Mouse (Mus musculus) urinary bladder, postnatal 14 days (tissue): ENCODE measurements around the gene Cyfip2.

ENCODE experiments used
- DNase-seq: peaks from one replicate; pipeline ENCODE4 v3.0.0; 2021; ENCODE audit warnings: low spot score

Gene Cyfip2

DNA sequence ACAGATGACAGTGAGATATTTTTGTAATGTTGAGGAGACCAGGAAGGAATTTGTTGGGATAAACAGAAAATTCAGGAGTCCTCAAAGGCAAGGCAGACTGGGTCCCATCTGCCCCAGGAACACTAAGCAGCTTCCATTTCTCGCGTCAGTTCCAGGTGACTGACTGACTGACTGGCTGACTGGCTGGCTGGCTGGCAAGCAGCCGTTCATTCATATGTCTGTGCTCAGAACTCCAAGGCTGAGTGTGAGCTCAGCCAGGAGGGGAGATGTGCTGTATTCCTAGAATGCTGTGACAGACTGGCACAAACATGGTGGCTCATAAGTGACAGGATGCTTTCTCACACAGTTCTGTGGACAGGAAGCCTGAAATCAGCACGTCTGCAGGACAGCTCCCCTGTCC lies 78.7 kb downstream of the Cyfip2 start:
- DNase-seq = no peak

DNA sequence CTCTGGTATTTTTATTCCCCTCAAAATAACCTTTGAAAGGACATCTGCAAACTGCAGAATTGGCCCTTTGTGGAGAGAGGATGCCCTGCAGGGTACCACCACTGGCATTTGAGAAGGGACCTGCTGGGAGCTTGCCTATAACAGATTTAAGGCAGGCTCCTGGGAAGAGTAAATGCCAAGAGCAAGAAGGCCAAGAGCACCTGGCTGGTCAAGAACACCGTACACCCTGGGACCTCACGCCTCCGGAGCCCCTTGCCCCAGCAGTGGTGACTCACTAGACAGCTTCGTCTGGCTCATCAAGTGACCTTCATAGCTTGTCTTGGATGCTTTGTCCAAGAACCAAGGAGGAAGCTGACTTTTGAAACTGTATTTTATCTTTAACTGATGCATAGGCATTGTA lies 79.9 kb downstream of the Cyfip2 start:
- DNase-seq = no peak

DNA sequence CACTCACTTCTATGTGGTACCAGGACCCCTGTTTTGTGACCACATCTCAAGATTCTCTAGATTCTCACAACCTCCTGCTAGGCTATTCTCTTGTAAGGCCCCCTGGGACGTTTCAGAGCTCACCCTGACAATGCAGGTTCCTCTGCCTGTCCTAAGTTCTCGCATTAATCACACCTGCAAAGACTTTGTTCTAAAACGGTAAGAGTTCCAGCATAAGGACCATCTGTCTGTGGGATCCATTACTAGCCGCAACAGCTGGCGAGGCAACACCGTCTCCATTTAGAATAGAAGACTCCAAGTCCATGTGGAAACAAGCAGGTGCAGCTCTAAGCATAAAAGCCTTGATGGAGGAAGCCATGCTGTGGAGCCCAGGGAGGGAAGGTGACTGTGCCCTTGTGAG lies 82.5 kb downstream of the Cyfip2 start:
- DNase-seq = no peak

DNA sequence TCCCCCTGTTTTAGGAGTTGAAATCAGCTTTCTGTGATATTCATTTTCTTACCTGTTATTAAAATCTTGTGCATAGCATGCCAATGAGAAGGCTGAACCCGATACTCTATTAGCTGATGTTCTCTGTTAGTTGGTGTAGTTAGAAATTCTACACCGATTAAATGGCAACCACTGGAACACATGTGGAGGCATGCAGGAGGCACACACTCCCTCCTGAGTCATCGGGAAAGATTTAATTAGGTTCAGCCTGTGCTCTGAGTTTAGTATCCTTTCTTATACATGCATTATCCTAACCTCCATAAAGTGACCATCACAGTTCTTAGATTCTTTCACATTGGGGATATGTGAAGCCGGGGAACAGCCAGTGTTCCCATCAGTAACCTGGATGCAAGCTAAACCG lies 87.3 kb downstream of the Cyfip2 start:
- no peak for DNase-seq

DNA sequence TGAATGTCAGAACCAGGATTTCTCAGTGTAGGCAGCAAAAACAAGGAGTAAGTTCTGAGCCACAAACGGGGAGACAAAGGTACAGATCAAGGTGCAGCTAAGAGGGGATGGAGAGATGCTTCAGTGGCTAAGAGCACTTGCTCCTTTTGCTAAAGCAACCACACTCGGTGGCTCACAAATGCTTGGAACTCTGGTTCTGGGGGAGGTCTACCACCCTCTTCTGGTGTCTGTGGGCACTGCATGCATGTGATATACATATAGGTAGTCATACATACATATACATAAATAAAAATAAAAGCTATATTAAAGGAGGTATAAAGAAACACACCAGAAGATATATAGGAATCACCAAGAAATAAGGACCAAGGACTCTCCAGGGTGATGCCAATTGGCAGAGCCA lies 89.1 kb downstream of the Cyfip2 start:
- DNase-seq = no peak

DNA sequence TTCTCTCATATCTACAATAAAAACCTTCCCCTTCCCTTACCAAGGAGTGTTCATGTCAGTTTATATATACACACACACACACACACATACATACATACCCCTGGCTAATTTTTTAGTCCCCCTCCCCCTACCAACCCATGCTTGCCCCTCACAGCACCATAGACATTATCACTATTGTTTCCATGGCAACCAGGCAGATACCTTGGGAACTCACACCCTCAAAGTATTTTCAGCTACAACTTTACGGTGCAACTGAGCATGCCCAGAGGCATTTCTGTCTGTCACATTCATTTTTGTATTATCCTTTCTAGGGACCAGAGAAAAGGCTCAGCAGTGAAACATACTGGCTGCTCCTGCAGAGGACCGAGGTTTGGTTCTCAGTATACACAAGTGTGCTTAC lies 92.4 kb downstream of the Cyfip2 start:
- DNase-seq = no peak

DNA sequence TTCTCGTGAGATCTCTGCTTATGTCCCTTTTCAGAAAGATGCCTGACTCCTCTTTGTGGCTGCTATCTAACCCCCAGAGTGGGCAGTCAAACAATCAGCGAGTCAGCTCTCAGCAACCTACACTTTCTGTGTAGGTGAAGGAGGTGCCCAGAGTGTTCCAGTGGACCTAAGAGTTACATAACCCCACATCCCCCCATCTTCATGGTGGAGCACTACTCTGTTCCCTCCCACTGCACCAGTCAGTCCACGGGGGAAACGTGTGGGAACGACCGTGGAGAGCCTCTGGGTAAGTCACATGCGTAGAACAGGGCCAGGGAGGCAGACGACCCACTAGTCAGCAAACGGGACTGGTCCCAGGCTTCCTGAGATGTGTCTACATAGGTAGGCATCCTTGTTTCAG lies 93.3 kb downstream of the Cyfip2 start:
- DNase-seq = no peak

DNA sequence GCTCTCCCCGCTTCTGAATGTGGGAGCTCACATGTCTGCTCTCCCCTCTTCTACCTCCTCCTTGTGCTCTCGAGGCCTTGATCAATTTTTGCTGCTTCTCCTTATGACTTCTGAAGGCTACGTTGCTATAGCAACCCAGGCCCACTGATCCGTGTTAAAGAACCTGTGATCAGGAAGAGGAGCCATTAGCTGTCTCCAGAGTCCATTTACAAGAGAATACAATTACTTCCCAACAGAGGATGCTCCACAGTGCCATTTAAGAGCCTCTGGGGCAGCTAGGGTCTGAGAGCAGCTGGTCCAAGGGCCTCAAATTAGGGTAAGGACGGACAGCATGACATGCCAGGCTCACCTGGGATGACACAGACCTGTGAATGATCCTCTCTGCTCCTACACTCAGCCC lies 94.1 kb downstream of the Cyfip2 start:
- no peak for DNase-seq

DNA sequence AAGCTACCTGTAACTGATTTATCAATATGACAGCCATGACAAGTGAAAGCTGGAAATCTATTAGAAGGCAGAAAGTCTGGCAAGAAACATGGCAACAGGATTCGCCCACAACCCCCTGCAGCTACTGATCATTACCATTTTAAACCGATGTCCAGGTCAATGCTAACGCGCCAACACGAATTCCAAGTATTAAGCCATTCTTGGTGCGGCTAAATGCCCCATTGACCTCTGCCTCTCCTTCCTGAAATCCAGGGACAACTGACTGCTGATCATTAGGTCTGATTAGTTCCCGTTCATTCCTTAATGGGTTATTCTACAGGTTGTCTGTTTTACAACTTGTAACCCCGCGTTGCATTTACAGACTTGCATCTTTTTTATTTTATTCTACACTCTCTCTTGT lies 95.0 kb downstream of the Cyfip2 start:
- no peak for DNase-seq

DNA sequence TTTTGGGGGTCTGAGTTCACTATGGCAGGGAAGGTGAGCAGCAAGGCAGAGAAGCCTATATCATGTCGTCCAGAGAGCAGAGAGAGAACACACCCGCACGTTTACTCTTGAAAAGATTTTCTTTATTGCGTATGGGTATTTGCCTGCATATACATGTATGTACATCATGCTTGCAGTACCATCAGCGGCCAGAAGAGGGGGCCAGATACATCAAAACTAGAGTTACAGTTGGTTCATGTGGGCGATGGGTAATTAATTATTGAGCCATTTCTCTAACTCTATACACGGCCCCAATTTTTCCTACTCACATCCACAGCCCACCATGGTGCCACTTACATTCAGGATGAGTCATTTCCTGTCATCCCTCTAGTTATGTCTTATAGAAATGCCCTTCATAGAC lies 96.0 kb downstream of the Cyfip2 start:
- DNase-seq = no peak

DNA sequence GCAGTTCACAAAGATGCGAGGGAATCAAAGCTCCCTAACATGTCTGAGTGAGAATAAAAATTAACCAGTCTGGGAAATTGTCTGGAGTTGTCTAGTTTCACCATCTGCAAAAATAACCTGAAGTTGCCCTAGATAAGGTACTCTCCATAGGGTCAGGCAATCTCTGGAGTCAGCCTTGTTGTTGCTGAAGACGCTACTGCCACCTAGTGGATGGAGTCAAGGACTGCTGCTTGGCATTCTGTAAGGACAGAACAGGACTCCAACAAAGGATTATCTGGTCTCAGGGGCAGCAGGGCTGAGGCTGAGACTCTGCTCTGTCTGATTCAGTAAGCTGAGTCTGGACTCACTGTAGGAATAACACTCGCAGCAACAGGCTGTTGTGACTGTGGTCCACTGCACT lies 97.3 kb downstream of the Cyfip2 start:
- peak; percentile 67 for DNase-seq

DNA sequence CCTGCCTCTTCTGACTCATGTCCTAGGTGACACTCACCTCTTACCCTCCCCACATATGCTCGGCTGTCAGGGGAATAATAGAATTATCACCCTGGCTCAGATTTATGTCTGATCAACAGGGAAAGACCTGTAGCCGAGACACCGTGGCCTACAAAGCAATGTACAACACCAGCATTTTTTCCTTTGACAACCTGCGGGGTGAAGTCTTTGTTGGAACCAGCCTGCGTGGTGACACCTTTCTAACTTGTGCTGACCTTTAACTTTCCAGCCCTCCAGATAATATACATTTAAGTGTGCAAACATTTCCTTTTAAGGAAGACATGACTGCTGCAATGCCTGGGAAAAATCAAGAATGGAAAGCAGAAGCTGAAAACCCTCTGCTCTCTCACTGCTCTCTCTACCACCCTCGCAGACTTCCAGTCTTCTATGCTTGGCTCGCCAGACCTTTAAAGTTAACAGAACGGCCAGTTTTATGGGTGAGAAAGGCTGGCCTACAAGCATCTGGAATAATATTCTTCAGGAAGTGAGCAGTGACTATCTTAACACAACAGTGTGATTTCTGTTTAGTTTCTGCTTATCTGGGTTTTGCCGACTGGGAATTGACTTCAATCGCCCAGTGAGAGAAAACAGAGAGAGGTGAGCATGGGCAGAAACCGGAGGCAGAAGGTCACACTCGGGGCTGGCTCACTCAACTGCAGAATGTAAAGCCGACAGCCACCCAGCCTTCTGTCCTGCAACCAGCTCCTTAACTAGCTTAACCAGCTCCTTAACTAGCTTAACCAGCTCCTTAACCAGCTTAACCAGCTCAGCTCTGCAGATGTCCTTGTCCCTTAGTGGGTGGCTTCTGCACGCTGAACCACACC lies 98.1 kb downstream of the Cyfip2 start:
- no peak for DNase-seq

DNA sequence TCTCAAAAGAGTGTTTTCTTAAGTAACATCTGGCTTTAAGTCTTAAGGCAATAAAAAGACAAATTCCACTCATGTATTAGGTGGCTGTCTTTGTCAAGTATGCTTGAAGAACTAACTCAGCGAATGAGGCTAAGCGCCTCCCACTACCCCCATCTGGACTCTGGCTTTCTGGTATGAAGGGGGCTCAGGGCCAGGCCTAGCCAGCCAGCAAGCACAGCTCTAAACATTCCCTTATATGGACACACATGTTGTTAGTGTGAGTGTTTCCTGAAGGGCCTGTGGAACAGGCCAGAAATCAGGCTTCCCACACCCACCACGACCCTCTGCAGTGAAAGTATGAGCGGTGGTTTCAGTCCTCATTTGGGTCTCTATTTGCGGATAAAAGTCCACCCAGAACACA lies 98.8 kb downstream of the Cyfip2 start:
- DNase-seq = no peak

DNA sequence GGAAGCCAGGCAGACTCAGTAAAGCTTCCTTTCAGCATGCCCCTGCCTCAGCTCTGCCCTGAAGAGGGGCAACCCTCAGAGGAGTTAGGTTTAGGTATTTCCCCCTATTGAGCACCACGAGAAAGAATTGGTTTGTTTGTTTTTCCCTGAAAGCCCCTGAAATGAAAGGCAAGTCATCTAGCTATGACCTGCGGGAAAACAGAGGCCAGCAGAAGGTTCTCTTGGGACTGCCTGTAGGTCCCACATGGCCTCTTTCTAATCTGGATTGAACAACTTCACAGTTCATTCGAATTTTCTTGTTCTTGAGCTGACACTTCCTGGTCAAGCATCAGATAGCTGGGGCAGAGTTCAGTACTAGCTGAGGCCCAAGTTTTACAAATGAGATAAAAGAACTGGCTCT lies 100.8 kb downstream of the Cyfip2 start:
- no peak for DNase-seq

DNA sequence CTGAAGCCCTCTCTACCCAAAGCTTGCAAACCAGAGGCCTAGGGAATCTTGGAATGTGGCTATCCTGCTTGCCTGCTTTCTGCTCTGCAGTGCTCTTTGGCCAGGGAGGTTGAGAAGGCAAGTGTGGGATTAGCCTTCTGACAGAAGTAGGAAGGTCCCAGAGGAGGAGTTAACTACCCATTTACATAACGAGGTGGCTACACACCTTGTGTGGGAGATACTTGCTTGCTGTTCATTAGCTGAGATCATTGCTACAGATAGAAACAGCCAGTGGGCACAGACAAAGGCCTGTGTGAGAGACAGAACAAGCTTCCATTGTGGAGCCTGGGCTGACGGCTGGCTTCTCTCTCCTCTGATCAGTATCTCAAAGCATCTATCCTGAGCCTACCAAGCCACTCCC lies 102.8 kb downstream of the Cyfip2 start:
- no peak for DNase-seq

DNA sequence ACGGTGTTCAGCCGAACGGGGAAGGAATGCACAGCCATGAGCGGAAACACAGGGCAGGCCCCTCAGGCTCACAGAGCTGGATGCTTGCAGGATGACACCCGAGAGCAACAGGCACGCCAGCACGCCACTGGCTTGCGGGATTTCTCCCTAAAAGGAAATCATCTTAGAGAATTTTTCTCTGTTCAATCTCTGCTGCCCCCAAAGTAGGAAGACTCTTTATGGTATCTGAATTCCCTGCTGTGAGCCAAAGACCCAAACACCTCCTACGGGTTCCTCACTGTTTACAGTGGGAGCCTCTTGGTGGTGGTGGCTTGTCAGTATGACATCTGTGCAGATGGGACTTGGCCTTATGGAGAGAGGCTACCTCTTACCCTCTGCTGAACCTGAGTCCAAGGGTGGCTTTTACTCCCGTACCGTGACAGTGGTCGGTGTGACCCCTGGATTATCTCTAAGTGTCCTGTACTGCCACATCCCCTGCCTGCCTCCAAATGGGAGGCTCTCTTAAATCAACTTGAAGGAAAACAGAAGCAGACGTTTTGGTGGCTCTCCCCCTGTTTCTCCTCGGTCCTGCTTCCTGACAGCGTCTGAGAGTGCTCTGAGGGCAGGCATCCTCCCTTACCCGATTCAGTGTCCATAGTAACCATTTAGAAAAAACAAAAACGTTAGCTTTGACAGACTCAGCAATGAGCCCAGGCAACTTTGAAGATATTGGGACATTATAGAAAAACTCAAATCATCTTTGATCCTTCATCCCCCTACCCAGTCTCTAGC lies 106.8 kb downstream of the Cyfip2 start:
- no peak for DNase-seq

DNA sequence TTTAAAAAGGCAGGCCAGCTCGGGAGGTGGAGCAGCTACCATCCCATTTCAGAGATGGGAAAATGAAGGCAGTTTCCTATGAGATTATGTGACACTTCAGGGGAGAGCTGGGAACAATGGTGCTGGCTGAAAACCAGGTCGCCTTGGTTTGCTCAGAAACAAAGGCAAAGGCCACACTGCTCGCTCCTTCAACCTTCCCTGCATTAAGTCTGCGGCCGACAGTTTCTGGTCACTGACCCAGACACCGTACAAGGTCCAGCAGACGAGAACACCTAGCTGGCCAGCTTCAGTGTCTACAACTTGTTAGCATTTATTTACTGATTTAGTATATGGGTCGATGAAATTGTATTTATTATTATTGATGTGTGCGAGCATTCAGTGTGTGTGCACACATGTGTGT lies 107.8 kb downstream of the Cyfip2 start:
- no peak for DNase-seq

DNA sequence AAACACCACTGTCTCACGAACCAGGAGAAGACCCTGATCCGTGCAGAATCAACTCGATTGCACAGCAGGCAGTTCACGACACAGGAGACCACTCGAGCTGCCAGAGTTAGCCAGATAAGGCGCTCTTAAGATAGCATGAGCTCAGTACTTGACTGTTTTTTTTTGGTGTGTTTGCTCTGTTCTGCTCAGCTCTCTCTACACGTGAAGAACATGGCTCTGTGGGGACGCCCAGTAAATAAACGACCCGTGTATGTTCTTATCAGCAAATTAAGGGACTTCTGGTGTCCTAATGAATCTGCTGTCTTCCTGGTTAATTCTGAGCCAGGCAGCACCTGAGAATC lies 110.1 kb downstream of the Cyfip2 start:
- no peak for DNase-seq

DNA sequence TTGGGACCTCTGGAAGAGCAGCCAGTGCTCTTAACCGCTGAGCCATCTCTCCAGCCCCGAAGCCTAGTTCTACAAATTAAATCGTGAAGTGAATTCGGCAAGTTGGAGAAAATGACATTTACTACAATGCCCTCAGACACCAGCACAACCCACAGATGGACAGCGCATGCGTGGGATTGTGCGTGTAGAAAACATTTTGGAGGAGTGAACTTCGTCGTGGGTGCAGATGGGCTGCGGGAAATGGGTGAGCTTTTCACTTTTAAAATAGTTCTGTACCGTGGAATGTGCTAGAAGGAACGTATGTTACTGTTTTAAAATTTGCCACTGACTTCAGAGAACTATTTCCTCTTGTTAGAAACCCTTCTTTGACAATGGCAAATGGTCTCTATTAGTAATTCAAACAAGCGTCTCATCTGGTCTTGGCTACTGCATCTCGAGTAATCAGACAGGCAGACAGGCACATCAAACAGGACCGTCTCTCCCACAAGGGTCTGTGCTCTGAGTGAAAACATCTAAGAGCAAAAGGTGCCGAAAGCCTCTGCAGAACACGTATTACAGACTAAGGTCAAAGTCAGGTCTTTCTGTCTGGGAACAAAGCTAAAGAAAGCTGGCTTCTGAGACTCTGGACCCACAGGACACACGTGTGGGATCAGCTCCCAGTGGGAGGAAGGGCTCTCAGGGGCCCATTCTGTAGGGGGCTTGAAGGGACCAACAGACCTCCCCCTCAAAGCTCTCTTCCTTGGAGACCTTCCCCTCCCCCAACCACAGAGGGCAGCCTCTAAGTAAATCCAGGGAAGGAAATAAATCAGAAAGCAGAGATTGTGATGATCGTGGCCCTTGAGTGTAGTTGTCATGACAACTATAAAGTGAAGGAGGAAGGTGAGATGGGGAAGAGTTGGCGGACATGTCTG lies 110.8 kb downstream of the Cyfip2 start:
- no peak for DNase-seq

DNA sequence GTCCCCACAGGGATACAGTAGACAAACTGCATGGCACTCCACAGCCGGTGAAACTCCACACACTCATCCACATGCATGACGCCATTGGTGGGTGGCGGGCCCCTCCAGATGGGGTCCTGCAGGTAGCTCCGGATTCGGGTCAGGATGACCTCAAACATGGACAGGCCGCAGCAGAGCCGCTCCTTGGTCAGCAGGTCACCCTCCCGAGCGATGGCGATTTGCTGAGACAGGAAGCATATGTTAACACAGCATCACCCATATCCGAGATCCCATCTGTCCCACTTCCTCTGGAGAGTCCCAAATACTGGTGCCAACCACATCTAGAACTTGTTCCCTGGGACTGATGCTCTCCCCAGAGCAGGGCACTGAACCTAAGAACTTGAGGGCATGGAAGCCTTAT lies 112.0 kb downstream of the Cyfip2 start:
- no peak for DNase-seq

DNA sequence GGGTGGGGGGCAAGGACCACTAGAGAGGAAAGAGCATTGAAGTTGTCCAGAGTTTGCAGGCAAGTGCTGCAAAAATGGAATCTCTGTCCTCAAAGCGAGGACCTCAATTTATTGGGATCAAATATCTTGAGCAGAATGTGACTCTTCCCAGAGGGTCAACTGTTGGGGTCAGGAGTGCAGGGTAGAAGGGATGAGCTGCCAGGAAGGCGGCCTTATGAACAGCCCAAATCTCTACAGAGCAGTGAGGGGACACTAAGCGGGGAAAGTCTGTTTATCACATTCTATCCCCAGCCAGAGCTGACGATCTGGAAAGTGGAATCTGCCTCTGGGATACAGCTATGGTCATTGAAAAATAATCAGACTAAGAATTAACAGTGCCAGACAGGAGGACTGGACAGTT lies 118.5 kb downstream of the Cyfip2 start:
- no peak for DNase-seq

DNA sequence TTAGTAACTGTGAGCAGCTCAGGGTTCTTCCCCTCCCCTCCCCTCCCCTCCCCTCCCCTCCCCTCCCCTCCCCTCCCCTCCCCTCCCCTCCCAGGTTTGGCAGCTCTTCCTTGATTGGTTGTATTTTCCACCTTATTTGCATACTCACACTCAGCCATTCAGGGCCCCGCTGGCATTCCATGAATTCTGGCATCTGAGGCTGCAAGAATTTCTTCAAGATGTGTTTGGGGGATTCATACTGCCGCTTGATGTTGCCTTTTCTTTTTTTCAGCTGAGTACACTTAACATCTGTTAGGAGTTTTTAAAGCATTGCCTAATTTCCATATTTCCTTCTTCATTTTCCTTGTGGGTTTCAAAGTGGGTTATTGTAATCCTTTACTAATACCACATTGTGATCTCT lies 124.4 kb downstream of the Cyfip2 start:
- no peak for DNase-seq

DNA sequence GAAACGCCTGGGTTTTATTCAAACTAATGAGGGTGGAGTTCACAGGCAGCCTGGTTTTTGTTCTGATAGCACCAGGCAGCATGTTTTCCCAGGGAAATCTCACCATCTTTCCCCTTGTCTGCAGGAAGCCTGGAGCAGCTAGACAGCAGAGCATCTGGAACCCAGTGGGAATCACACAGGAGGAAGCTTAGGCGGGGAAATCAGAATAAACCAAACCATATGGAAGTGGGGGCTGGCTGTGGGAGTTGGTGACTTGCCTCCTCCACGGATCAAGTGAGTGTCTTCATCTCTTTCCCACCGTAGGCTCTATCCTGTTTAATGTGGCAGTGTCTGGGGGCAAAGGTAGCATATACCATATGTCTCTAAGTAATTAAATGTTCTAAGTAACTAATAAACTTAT lies 127.2 kb downstream of the Cyfip2 start:
- no peak for DNase-seq
